In the genomic region with DNA sequence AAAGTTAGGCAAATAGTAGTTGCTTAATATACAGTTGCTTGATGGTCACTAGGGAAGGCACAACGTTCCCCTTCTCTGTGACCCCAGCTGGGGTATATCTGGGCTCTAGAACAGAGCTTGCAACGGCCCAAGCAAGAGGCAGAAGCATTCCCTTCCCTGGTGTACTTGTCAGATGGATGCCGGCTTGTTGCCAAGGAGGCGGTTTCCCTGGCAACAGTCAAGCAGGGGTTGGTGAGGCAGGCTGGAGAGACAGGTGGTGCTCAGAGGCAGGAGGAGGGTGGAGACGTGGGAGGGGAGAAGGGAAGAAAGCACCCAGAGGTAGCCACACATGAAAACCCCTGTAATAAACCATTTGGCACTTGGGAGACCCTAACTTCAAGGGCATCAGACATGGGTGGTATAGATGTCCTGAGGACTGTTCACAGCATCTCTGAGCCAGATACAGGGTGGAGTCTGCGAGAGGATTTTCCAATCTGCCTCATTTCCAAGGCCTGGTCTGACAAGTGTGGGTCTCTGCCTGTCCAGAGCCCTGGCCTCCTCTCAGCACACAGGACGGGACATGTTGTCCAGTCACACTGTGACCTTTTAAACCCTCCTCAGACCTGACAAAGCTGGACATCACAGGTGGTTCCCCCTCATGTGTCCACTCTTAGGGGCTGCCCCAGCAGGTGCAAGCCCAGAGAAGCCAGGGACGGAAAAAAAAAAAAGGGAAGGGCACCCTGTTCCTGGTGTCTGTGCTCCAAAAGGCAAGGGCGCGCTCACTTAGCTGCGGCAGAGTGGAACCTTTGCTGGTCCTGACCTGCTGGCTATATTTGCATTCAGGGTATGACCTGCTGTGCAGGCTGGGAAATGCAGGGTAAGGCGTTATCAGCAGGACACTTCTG, we compare ENCODE assay signal across 8 mouse cellular contexts. TPM values are rescaled to one million over a fixed set of nuclear protein-coding genes. Genes with fewer than 3 reads are reported as not detected.
DNase-seq lines count a peak whose midpoint lies in the region; ATAC-seq lines count a peak whose summit lies in the region.

No protein-coding gene starts in this region.

- 34% methylated on average over 12 of the region's 12 CpGs for WGBS in hindbrain, embryonic 12.5 days
- WGBS in limb, embryonic 10.5 days, result 50% methylated on average over 12 of the region's 12 CpGs
- 48% methylated on average over 12 of the region's 12 CpGs for WGBS in heart, embryonic 12.5 days

- H3K36me3 ChIP-seq in hindbrain, embryonic 12.5 days, result no peaks in the 10 kb centered on the region
- no peaks in the 10 kb centered on the region for H3K36me3 ChIP-seq in limb, embryonic 10.5 days
- no peaks in the 10 kb centered on the region; the same call in none of the 2 replicates for H3K36me3 ChIP-seq in splenic B cell, adult 2 months (ENCODE audit: control insufficient read depth, insufficient read depth, low read length, poor library complexity, severe bottlenecking)
- no peaks in the 10 kb centered on the region for H3K36me3 ChIP-seq in heart, embryonic 12.5 days

- H3K4me1 ChIP-seq in hindbrain, embryonic 12.5 days, result peaks cover 31% of the 10 kb centered on the region
- H3K4me1 ChIP-seq in limb, embryonic 10.5 days, result peaks cover 19% of the 10 kb centered on the region
- peaks cover 4% of the 10 kb centered on the region; the same call in 1 of the 2 replicates for H3K4me1 ChIP-seq in heart, embryonic 12.5 days (replicated peaks)

- ATAC-seq in hindbrain, embryonic 12.5 days (ENCODE audit: low FRiP score), result peak; percentile 87
- ATAC-seq in heart, embryonic 12.5 days (ENCODE audit: insufficient number of reproducible peaks, low FRiP score), result no peak

- no peak overlapping the region; the same call in 1 of the 2 replicates for H3K4me2 ChIP-seq in hindbrain, embryonic 12.5 days (replicated peaks)
- no peak overlapping the region for H3K4me2 ChIP-seq in heart, embryonic 12.5 days

- H3K4me3 ChIP-seq in hindbrain, embryonic 12.5 days, result no peak overlapping the region
- no peak overlapping the region for H3K4me3 ChIP-seq in limb, embryonic 10.5 days
- H3K4me3 ChIP-seq in heart, embryonic 12.5 days, result no peak overlapping the region

- peaks cover 27% of the 10 kb centered on the region for H3K27me3 ChIP-seq in hindbrain, embryonic 12.5 days
- peaks cover 36% of the 10 kb centered on the region for H3K27me3 ChIP-seq in limb, embryonic 10.5 days (ENCODE audit: low read depth, poor library complexity, severe bottlenecking)
- no peaks in the 10 kb centered on the region for H3K27me3 ChIP-seq in splenic B cell, adult 2 months (ENCODE audit: control insufficient read depth, insufficient read depth, low read length, poor library complexity, severe bottlenecking)
- H3K27me3 ChIP-seq in heart, embryonic 12.5 days (replicated peaks), result peaks cover 48% of the 10 kb centered on the region

- peak; percentile 18 for DNase-seq in lung, postnatal 10 days
- no peak for DNase-seq in lung, postnatal 36 days
- DNase-seq in limb, embryonic 10.5 days (ENCODE audit: low spot score), result peak; percentile 56
- peak; percentile 28 for DNase-seq in splenic B cell, adult 2 months (ENCODE audit: low read depth, low spot score)
- DNase-seq in spleen, adult 18-20 months, result no peak
- DNase-seq in thymus, adult 18-20 months, result no peak

- no peaks in the 10 kb centered on the region for H3K9me3 ChIP-seq in hindbrain, embryonic 12.5 days (replicated peaks)
- H3K9me3 ChIP-seq in limb, embryonic 10.5 days (replicated peaks), result no peaks in the 10 kb centered on the region
- no peaks in the 10 kb centered on the region for H3K9me3 ChIP-seq in heart, embryonic 12.5 days (replicated peaks)

- peak overlapping the region; percentile 44 for H3K27ac ChIP-seq in hindbrain, embryonic 12.5 days
- H3K27ac ChIP-seq in limb, embryonic 10.5 days, result no peak overlapping the region
- no peak overlapping the region for H3K27ac ChIP-seq in heart, embryonic 12.5 days (ENCODE audit: poor library complexity, severe bottlenecking)

- no peak overlapping the region for H3K9ac ChIP-seq in hindbrain, embryonic 12.5 days
- H3K9ac ChIP-seq in heart, embryonic 12.5 days, result no peak overlapping the region

RNA-seq across cellular contexts. Expression of gene Tcf20, which starts 15.2 kb away (rescaled TPM):
- 12.4 and 14.0 TPM in 2 replicates for polyA plus RNA-seq in hindbrain, embryonic 12.5 days (2016; fragmentation: Nextera tagmentation; extraction: Ambion mirVana)
- 8.1 and 8.3 TPM in 2 replicates for polyA plus RNA-seq in limb, embryonic 10.5 days (2016; fragmentation: Nextera tagmentation; extraction: Ambion mirVana)
- 5.4 and 6.4 TPM in 2 replicates for polyA plus RNA-seq in heart, embryonic 12.5 days (2016; fragmentation: Nextera tagmentation; extraction: Ambion mirVana)

RNA-seq across cellular contexts. Expression of gene Nfam1, which starts 30.2 kb away (rescaled TPM):
- polyA plus RNA-seq in hindbrain, embryonic 12.5 days (2016; fragmentation: Nextera tagmentation; extraction: Ambion mirVana), result 1.9 and 2.2 TPM in 2 replicates
- polyA plus RNA-seq in limb, embryonic 10.5 days (2016; fragmentation: Nextera tagmentation; extraction: Ambion mirVana), result 2.6 and 2.9 TPM in 2 replicates
- 1.7 and 1.9 TPM in 2 replicates for polyA plus RNA-seq in heart, embryonic 12.5 days (2016; fragmentation: Nextera tagmentation; extraction: Ambion mirVana)

Comparison
In these comparisons a context has a peak if more than half of its experiments do, and no peak if none do; other contexts are left out.
1. DNase-seq: peak in lung, postnatal 10 days (single experiment), limb, embryonic 10.5 days (single experiment) and splenic B cell, adult 2 months (single experiment); none in lung, postnatal 36 days (single experiment), spleen, adult 18-20 months (0 of 2) and thymus, adult 18-20 months (0 of 2).